In genomic region chr2:109930771-109931170, GRCm38 (mm10) we compare ENCODE assay signal across 25 mouse cellular contexts. TPM values are rescaled to one million over a fixed set of nuclear protein-coding genes. Genes with fewer than 3 reads are reported as not detected.
DNase-seq lines count a peak whose midpoint lies in the region; ATAC-seq and TF ChIP-seq lines count a peak whose summit lies in the region.
"Had no signal": no experiment of that assay in that cellular context is flagged by ENCODE, and none has a peak within 500 bp of the region (broad histone marks: within the 10 kb centered on the region; RNA-seq: fewer than 3 reads in every experiment).

No protein-coding gene starts in this region.

- H3K27me3 ChIP-seq in kidney, adult 2 months (replicated peaks; ENCODE audit: control insufficient read depth, insufficient read depth, low read length) = no peaks in the 10 kb centered on the region
- H3K27me3 ChIP-seq in kidney, embryonic 15.5 days = no peaks in the 10 kb centered on the region
- no peaks in the 10 kb centered on the region for H3K27me3 ChIP-seq in liver, postnatal 0 days (ENCODE audit: insufficient read depth, low read length)
- no peaks in the 10 kb centered on the region for H3K27me3 ChIP-seq in liver, embryonic 12.5 days (replicated peaks)
- no peaks in the 10 kb centered on the region for H3K27me3 ChIP-seq in stomach, postnatal 0 days (ENCODE audit: control insufficient read depth, insufficient read depth, low read length)
- H3K27me3 ChIP-seq: embryonic facial prominence, embryonic 15.5 days; heart, embryonic 13.5 days; hindbrain, embryonic 15.5 days; liver, embryonic 15.5 days had no signal

- ATAC-seq in kidney, embryonic 15.5 days (replicated peaks; ENCODE audit: low FRiP score) = no peak
- ATAC-seq in liver, postnatal 0 days = no peak
- no peak for ATAC-seq in liver, embryonic 12.5 days
- no peak for ATAC-seq in stomach, postnatal 0 days (ENCODE audit: low FRiP score, low TSS enrichment)
- ATAC-seq: activated CD4-positive, CD25-positive, alpha-beta regulatory T cell, adult 4 months; forebrain, embryonic 14.5 days; lung, postnatal 0 days had no signal

- H3K4me1 ChIP-seq in kidney, adult 2 months (ENCODE audit: control insufficient read depth, insufficient read depth, low read length) = peaks cover 45% of the 10 kb centered on the region
- H3K4me1 ChIP-seq in kidney, embryonic 15.5 days = peaks cover 54% of the 10 kb centered on the region
- peaks cover 11% of the 10 kb centered on the region; the same call in 1 of the 2 replicates for H3K4me1 ChIP-seq in liver, postnatal 0 days (ENCODE audit: insufficient read depth)
- peaks cover 51% of the 10 kb centered on the region for H3K4me1 ChIP-seq in liver, embryonic 12.5 days
- no peaks in the 10 kb centered on the region; the same call in 1 of the 2 replicates for H3K4me1 ChIP-seq in stomach, postnatal 0 days (replicated peaks; ENCODE audit: control insufficient read depth, insufficient read depth)

- H3K9ac ChIP-seq in kidney, embryonic 15.5 days = no peak overlapping the region
- no peak overlapping the region for H3K9ac ChIP-seq in liver, postnatal 0 days (replicated peaks)
- no peak overlapping the region for H3K9ac ChIP-seq in liver, embryonic 12.5 days
- no peak overlapping the region for H3K9ac ChIP-seq in stomach, postnatal 0 days (ENCODE audit: low read length)
- H3K9ac ChIP-seq: embryonic facial prominence, embryonic 15.5 days; heart, embryonic 13.5 days; hindbrain, embryonic 15.5 days; liver, embryonic 15.5 days had no signal

- peak; percentile 43 to 59 for DNase-seq in adrenal gland, postnatal 36 days
- no peak for DNase-seq in adrenal gland, postnatal 10 days
- DNase-seq in kidney, adult 2 months = no peak
- no peak for DNase-seq in liver, postnatal 0 days
- DNase-seq in stomach, postnatal 0 days (ENCODE audit: low spot score) = no peak
- no peak for DNase-seq in retina, postnatal 1 day
- DNase-seq: adrenal gland, postnatal 25 days; cerebellum, adult 11 months; cerebellum, adult 9-11 months; gastrocnemius, postnatal 10 days; heart, adult 18-20 months; kidney, postnatal 14 days; layer of hippocampus, postnatal 36 days; thymus, adult 2 months; thymus, postnatal 4 days had no signal

- WGBS in kidney, adult 2 months = 79% methylated on average over 4 of the region's 4 CpGs
- WGBS in kidney, embryonic 15.5 days = 88% methylated on average over 4 of the region's 4 CpGs
- WGBS in liver, postnatal 0 days (ENCODE audit: insufficient replicate concordance) = 85% methylated on average over 4 of the region's 4 CpGs
- 83% methylated on average over 4 of the region's 4 CpGs for WGBS in liver, embryonic 12.5 days (ENCODE audit: insufficient replicate concordance)
- WGBS in stomach, postnatal 0 days = 87% methylated on average over 4 of the region's 4 CpGs

- no peak overlapping the region for H3K27ac ChIP-seq in kidney, adult 2 months (ENCODE audit: insufficient read depth, low read depth, low read length)
- H3K27ac ChIP-seq in kidney, embryonic 15.5 days = no peak overlapping the region
- no peak overlapping the region for H3K27ac ChIP-seq in liver, postnatal 0 days (ENCODE audit: low read depth)
- no peak overlapping the region for H3K27ac ChIP-seq in liver, embryonic 12.5 days
- no peak overlapping the region for H3K27ac ChIP-seq in stomach, postnatal 0 days (replicated peaks)
- H3K27ac ChIP-seq: embryonic facial prominence, embryonic 15.5 days; heart, embryonic 13.5 days; hindbrain, embryonic 15.5 days; liver, embryonic 15.5 days had no signal

- H3K36me3 ChIP-seq in kidney, adult 2 months (ENCODE audit: control insufficient read depth, insufficient read depth, low read length) = no peaks in the 10 kb centered on the region; the same call in 1 of the 2 replicates
- peaks cover 15% of the 10 kb centered on the region for H3K36me3 ChIP-seq in kidney, embryonic 15.5 days
- 0 out of 2 replicates have a peak, but pooled peaks cover 2% of the 10 kb centered on the region for H3K36me3 ChIP-seq in liver, postnatal 0 days (replicated peaks; ENCODE audit: insufficient read depth, low read length)
- H3K36me3 ChIP-seq in liver, embryonic 12.5 days = peaks cover 5% of the 10 kb centered on the region
- no peaks in the 10 kb centered on the region; the same call in 1 of the 2 replicates for H3K36me3 ChIP-seq in stomach, postnatal 0 days (ENCODE audit: control insufficient read depth, insufficient read depth, low read length)
- H3K36me3 ChIP-seq: hindbrain, embryonic 15.5 days; liver, embryonic 15.5 days had no signal

- no peak for TF ChIP-seq EP300 in liver, postnatal 0 days (IDR thresholded peaks at IDR 0.05; ENCODE audit: low read depth)
- TF ChIP-seq EP300 in stomach, postnatal 0 days (optimal IDR thresholded peaks at IDR 0.05) = no peak

- H3K4me2 ChIP-seq in kidney, embryonic 15.5 days = no peak overlapping the region
- no peak overlapping the region for H3K4me2 ChIP-seq in liver, postnatal 0 days (ENCODE audit: low read depth, low read length)
- H3K4me2 ChIP-seq in liver, embryonic 12.5 days = no peak overlapping the region
- H3K4me2 ChIP-seq in stomach, postnatal 0 days (replicated peaks; ENCODE audit: low read depth) = no peak overlapping the region
- H3K4me2 ChIP-seq: embryonic facial prominence, embryonic 15.5 days; heart, embryonic 13.5 days; hindbrain, embryonic 15.5 days; midbrain, embryonic 11.5 days had no signal

- TF ChIP-seq POLR2A in kidney, adult 2 months (IDR thresholded peaks at IDR 0.05; ENCODE audit: low read depth, low read length) = no peak

- peak; percentile 38; the same call in 1 of the 2 replicates for TF ChIP-seq CTCF in kidney, adult 2 months (conservative IDR thresholded peaks at IDR 0.05; ENCODE audit: insufficient read depth, insufficient read length, low read depth, low read length)
- TF ChIP-seq CTCF in liver, postnatal 0 days (IDR thresholded peaks at IDR 0.05; ENCODE audit: low read depth) = peak; percentile 22; the same call in 1 of the 2 replicates
- peak; percentile 50 for TF ChIP-seq CTCF in stomach, postnatal 0 days (IDR thresholded peaks at IDR 0.05; ENCODE audit: low read depth)

- H3K4me3 ChIP-seq in kidney, adult 2 months (ENCODE audit: insufficient read depth, low read depth, low read length) = no peak overlapping the region
- H3K4me3 ChIP-seq in kidney, embryonic 15.5 days (replicated peaks) = no peak overlapping the region
- H3K4me3 ChIP-seq in liver, postnatal 0 days (ENCODE audit: low read depth, low read length) = no peak overlapping the region
- no peak overlapping the region for H3K4me3 ChIP-seq in liver, embryonic 12.5 days
- H3K4me3 ChIP-seq in stomach, postnatal 0 days (ENCODE audit: low read depth, low read length) = no peak overlapping the region
- H3K4me3 ChIP-seq: embryonic facial prominence, embryonic 15.5 days; heart, embryonic 13.5 days; hindbrain, embryonic 15.5 days; liver, embryonic 15.5 days had no signal

- H3K9me3 ChIP-seq in kidney, embryonic 15.5 days (replicated peaks) = no peaks in the 10 kb centered on the region
- no peaks in the 10 kb centered on the region for H3K9me3 ChIP-seq in liver, postnatal 0 days (ENCODE audit: low read length)
- no peaks in the 10 kb centered on the region for H3K9me3 ChIP-seq in liver, embryonic 12.5 days (replicated peaks)
- no peaks in the 10 kb centered on the region for H3K9me3 ChIP-seq in stomach, postnatal 0 days (ENCODE audit: control insufficient read depth, low read length)
- H3K9me3 ChIP-seq: embryonic facial prominence, embryonic 15.5 days; heart, embryonic 13.5 days; hindbrain, embryonic 15.5 days; liver, embryonic 15.5 days had no signal

RNA-seq across cellular contexts. Expression of gene Lgr4, which starts 13.3 kb away (rescaled TPM):
- total RNA-seq in adrenal gland, postnatal 36 days (2021) = 100 to 1,000 TPM; 148 to 223 TPM
- total RNA-seq in adrenal gland, postnatal 10 days (2021) = 10 to 100 TPM; 70.3 to 71.4 TPM
- 106 and 131 TPM in 2 replicates for polyA plus RNA-seq in kidney, adult 2 months (2012; rRNA removed)
- polyA plus RNA-seq in kidney, embryonic 15.5 days (2015; fragmentation: Nextera tagmentation; extraction: Ambion mirVana) = 27.8 and 28.0 TPM in 2 replicates
- 3.9 and 4.2 TPM in 2 replicates for polyA plus RNA-seq in liver, postnatal 0 days (2015; fragmentation: Nextera tagmentation; extraction: Ambion mirVana)
- 5.8 and 6.0 TPM in 2 replicates for polyA plus RNA-seq in liver, embryonic 12.5 days (2016; fragmentation: Nextera tagmentation; extraction: Ambion mirVana)
- 15.0 and 16.0 TPM in 2 replicates for polyA plus RNA-seq in stomach, postnatal 0 days (2015; fragmentation: Nextera tagmentation; extraction: Ambion mirVana)

RNA-seq across cellular contexts. Expression of gene Lin7c, which starts 40.1 kb away (rescaled TPM):
- total RNA-seq in adrenal gland, postnatal 36 days (2021) = 10 to 100 TPM; 93.3 to 93.8 TPM
- total RNA-seq in adrenal gland, postnatal 10 days (2021) = 10 to 100 TPM; 64.5 to 70.1 TPM
- polyA plus RNA-seq in kidney, adult 2 months (2012; rRNA removed) = 8.3 and 13.2 TPM in 2 replicates
- polyA plus RNA-seq in kidney, embryonic 15.5 days (2015; fragmentation: Nextera tagmentation; extraction: Ambion mirVana) = 69.3 and 76.4 TPM in 2 replicates
- 16.2 and 17.5 TPM in 2 replicates for polyA plus RNA-seq in liver, postnatal 0 days (2015; fragmentation: Nextera tagmentation; extraction: Ambion mirVana)
- polyA plus RNA-seq in liver, embryonic 12.5 days (2016; fragmentation: Nextera tagmentation; extraction: Ambion mirVana) = 29.9 and 31.6 TPM in 2 replicates
- polyA plus RNA-seq in stomach, postnatal 0 days (2015; fragmentation: Nextera tagmentation; extraction: Ambion mirVana) = 36.1 and 38.4 TPM in 2 replicates

Comparison
In these comparisons a context has a peak if more than half of its experiments do, and no peak if none do; other contexts are left out.
1. DNase-seq: peak in adrenal gland, postnatal 36 days (2 of 2); none in adrenal gland, postnatal 10 days (single experiment), kidney, adult 2 months (single experiment), liver, postnatal 0 days (single experiment), stomach, postnatal 0 days (single experiment) and retina, postnatal 1 day (single experiment).
2. Peak in every context shown above with its lines, with median percentiles within 50 percentile points of each other: CTCF ChIP-seq.